28 mouse cellular contexts compared by ENCODE assay signal in the genomic region with DNA sequence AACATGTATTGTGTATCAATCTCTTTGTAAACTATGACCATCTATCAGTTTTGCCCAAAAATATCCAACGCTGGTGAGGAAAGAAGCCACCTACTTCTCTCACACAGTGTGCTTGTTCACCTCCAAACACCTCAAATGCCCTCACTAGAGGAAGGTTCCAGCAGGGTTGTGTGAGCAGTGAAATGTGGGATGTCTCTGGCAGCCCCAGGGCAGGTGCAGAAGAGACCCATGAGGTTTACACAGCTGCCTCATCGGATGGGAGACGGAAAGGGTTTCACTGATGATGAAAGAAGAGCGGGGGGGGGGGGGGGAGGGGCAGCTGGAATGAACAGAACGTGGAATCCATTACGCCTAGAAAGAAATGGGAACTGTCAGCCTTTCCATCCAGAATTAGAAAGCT.
"Had no signal": no experiment of that assay in that cellular context is flagged by ENCODE, and none has a peak within 500 bp of the region (broad histone marks: within the 10 kb centered on the region; RNA-seq: fewer than 3 reads in every experiment).

No protein-coding gene starts in this region.

- DNase-seq: cerebellum, adult 2 months; cerebellum, adult 8-10 months; cerebellum, adult 9-10 months; cerebellum, adult 9-11 months; cerebellum, postnatal 10 days; cerebellum, postnatal 14 days; cerebellum, postnatal 25 days; cerebellum, postnatal 36 days; embryo, embryonic 11 days; forebrain, postnatal 0 days; gastrocnemius, adult 2 months; gastrocnemius, postnatal 10 days; gastrocnemius, postnatal 14 days; gastrocnemius, postnatal 25 days; gastrocnemius, postnatal 36 days; heart, adult 18-20 months; heart, adult 2 months had no signal

- H3K9ac ChIP-seq: embryonic facial prominence, embryonic 12.5 days; embryonic facial prominence, embryonic 13.5 days; embryonic facial prominence, embryonic 15.5 days; forebrain, embryonic 12.5 days; forebrain, embryonic 13.5 days; forebrain, embryonic 15.5 days; forebrain, postnatal 0 days had no signal

- H3K36me3 ChIP-seq: embryonic facial prominence, embryonic 10.5 days; embryonic facial prominence, embryonic 12.5 days; embryonic facial prominence, embryonic 13.5 days; embryonic facial prominence, embryonic 15.5 days; forebrain, embryonic 10.5 days; forebrain, embryonic 12.5 days; forebrain, embryonic 15.5 days had no signal

- H3K9me3 ChIP-seq: embryonic facial prominence, embryonic 12.5 days; embryonic facial prominence, embryonic 13.5 days; embryonic facial prominence, embryonic 15.5 days; forebrain, embryonic 12.5 days; forebrain, embryonic 13.5 days; forebrain, embryonic 15.5 days had no signal

- H3K27me3 ChIP-seq: embryonic facial prominence, embryonic 12.5 days; embryonic facial prominence, embryonic 13.5 days; embryonic facial prominence, embryonic 15.5 days; forebrain, embryonic 12.5 days; forebrain, embryonic 13.5 days; forebrain, embryonic 15.5 days had no signal

- H3K4me1 ChIP-seq: embryonic facial prominence, embryonic 15.5 days; forebrain, embryonic 12.5 days; forebrain, embryonic 13.5 days; forebrain, embryonic 15.5 days had no signal

- H3K4me3 ChIP-seq: embryonic facial prominence, embryonic 10.5 days; embryonic facial prominence, embryonic 12.5 days; embryonic facial prominence, embryonic 13.5 days; embryonic facial prominence, embryonic 15.5 days; erythroblast, embryonic 14.5 days; forebrain, embryonic 10.5 days; forebrain, embryonic 12.5 days; forebrain, embryonic 13.5 days; forebrain, embryonic 15.5 days; gastrocnemius, adult 2 months; heart, adult 2 months had no signal

- H3K4me2 ChIP-seq: embryonic facial prominence, embryonic 12.5 days; embryonic facial prominence, embryonic 13.5 days; embryonic facial prominence, embryonic 15.5 days; forebrain, embryonic 12.5 days; forebrain, embryonic 13.5 days; forebrain, embryonic 15.5 days had no signal

- H3K27ac ChIP-seq: embryonic facial prominence, embryonic 10.5 days; embryonic facial prominence, embryonic 12.5 days; embryonic facial prominence, embryonic 13.5 days; embryonic facial prominence, embryonic 15.5 days; forebrain, embryonic 10.5 days; forebrain, embryonic 12.5 days; forebrain, embryonic 13.5 days; forebrain, embryonic 15.5 days; gastrocnemius, adult 2 months; heart, adult 2 months had no signal

- ATAC-seq: forebrain, embryonic 13.5 days; forebrain, embryonic 14.5 days; forebrain, embryonic 15.5 days; forebrain, embryonic 16.5 days; forebrain, postnatal 0 days had no signal
